Mouse (Mus musculus) neutrophil, adult 5-6 weeks (primary cell): Measurements from ENCODE around the gene Tmem104. TPM values are rescaled to one million over a fixed set of nuclear protein-coding genes. Genes with fewer than 3 reads are reported as not detected.

Experiments used
- ATAC-seq: fragments of 151-379, 151-347 bp; 2 replicates; pipeline ENCODE4 v1.8.0; 2017; ENCODE audit warnings: mild to moderate bottlenecking, moderate TSS enrichment; ENCODE audit not compliant: insufficient number of reproducible peaks, poor library complexity, low FRiP score, severe bottlenecking; ENCODE audit errors: extremely low read depth
- total RNA-seq: library from RNA; stranded (forward); fragments of 200-1000 nt; gene quantifications from 2 replicates; pipeline ENCODE4 v1.2.3, GENCODE M21; 2017

Tmem104 gene
- total RNA-seq, 1 experiment from 2014 or later, result 19.8 TPM

- no peak for ATAC-seq
These were observed 99.1 kb downstream of the Tmem104 start for GRCm38 (mm10) chr11:115286201-115286993.

- ATAC-seq, result no peak
These were observed 100.1 kb downstream of the Tmem104 start for GRCm38 (mm10) chr11:115287386-115287785.

- ATAC-seq, result no peak
These were observed 101.0 kb downstream of the Tmem104 start for GRCm38 (mm10) chr11:115288305-115288704.

- no peak for ATAC-seq
These were observed 102.6 kb downstream of the Tmem104 start for GRCm38 (mm10) chr11:115289885-115290284.

- ATAC-seq, result no peak
These were observed 103.0 kb downstream of the Tmem104 start for GRCm38 (mm10) chr11:115290314-115290713.

GRCm38 (mm10) chr11:115290919-115291318, 103.6 kb downstream of the Tmem104 start:
- ATAC-seq, result no peak

- no peak for ATAC-seq
These were observed 104.2 kb downstream of the Tmem104 start for GRCm38 (mm10) chr11:115291503-115291902.

GRCm38 (mm10) chr11:115292631-115293375, 105.5 kb downstream of the Tmem104 start:
- ATAC-seq, result no peak

GRCm38 (mm10) chr11:115295939-115296338, 108.7 kb downstream of the Tmem104 start:
- ATAC-seq, result no peak

Other genes with a start within 250 kb of the Tmem104 start
- gene Cd300c, start 218.3 kb upstream of the Tmem104 start, total RNA-seq, result not detected in 2 replicates
- gene Cd300ld, start 197.6 kb upstream of the Tmem104 start, total RNA-seq, result 339 and 374 TPM in 2 replicates
- gene Cd300c2, start 185.6 kb upstream of the Tmem104 start, total RNA-seq, result 72.4 and 72.5 TPM in 2 replicates
- not detected in 2 replicates for gene Cd300ld2, start 171.3 kb upstream of the Tmem104 start, total RNA-seq
- gene Cd300ld4, start 160.5 kb upstream of the Tmem104 start, total RNA-seq, result not detected in 2 replicates
- not detected in 2 replicates for gene Cd300ld5, start 149.7 kb upstream of the Tmem104 start, total RNA-seq
- 58.7 and 61.0 TPM in 2 replicates for gene Cd300ld3, start 139.1 kb upstream of the Tmem104 start, total RNA-seq
- gene Cd300e, start 125.3 kb upstream of the Tmem104 start, total RNA-seq, result 0.98 and 1.6 TPM in 2 replicates
- gene Rab37, start 96.1 kb upstream of the Tmem104 start, total RNA-seq, result 9.7 and 13.5 TPM in 2 replicates
- gene Cd300lf, start 53.5 kb upstream of the Tmem104 start, total RNA-seq, result 369 and 393 TPM in 2 replicates
- 115 and 118 TPM in 2 replicates for gene Slc9a3r1, start 24.1 kb upstream of the Tmem104 start, total RNA-seq
- 50.6 and 63.4 TPM in 2 replicates for gene Nat9, start 372 bp downstream of the Tmem104 start, total RNA-seq
- gene Grin2c, start 79.8 kb downstream of the Tmem104 start, total RNA-seq, result 0.23 TPM in 1 of 2 replicates, not detected in the other
- gene Fdxr, start 89.6 kb downstream of the Tmem104 start, total RNA-seq, result 12.2 and 13.0 TPM in 2 replicates
- 0.12 and 0.25 TPM in 2 replicates for gene Fads6, start 110.2 kb downstream of the Tmem104 start, total RNA-seq
- not detected in 2 replicates for gene Otop2, start 119.7 kb downstream of the Tmem104 start, total RNA-seq
- gene Ush1g, start 134.6 kb downstream of the Tmem104 start, total RNA-seq, result not detected in 2 replicates
- gene Otop3, start 147.2 kb downstream of the Tmem104 start, total RNA-seq, result not detected in 2 replicates
- 1.6 and 2.4 TPM in 2 replicates for gene Hid1, start 180.3 kb downstream of the Tmem104 start, total RNA-seq
- 0.12 TPM in 2 replicates for gene Cdr2l, start 194.4 kb downstream of the Tmem104 start, total RNA-seq
- gene Mrpl58, start 216.3 kb downstream of the Tmem104 start, total RNA-seq, result 27.7 and 30.4 TPM in 2 replicates
- gene Atp5h, start 232.5 kb downstream of the Tmem104 start, total RNA-seq, result 265 and 277 TPM in 2 replicates
- 22.1 and 24.2 TPM in 2 replicates for gene Kctd2, start 232.6 kb downstream of the Tmem104 start, total RNA-seq